Mouse (Mus musculus) retina, adult 2 months (tissue): ENCODE results near the gene Adm2.

Source experiments
- DNase-seq: peaks from one replicate; pipeline ENCODE4 v3.0.0-alpha.2; 2012; ENCODE audit warnings: low read depth, low spot score

Adm2 gene

DNA sequence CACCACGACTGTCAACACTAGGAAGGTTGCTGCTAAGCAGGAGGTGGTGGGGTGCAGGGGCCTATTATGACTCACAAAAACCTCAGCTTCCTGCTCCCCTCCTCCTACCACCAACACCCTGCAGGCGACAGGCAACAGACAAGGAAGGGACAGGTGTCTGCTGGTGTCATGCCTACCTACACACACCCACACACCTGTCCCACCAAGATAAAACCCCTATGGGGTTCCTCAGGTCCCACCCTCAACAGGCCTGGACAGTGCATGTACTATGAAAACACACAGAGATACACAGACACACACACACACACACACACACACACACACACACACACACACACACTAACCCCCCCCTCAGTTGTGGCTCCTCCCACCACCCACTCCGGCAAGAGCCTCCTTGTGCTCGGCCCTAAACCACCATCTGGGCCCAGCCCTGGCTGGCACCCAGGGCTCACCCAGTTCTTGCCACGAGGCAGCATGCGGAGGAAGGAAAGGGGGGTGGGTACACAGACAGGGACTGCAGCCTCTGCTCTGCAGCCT lies 12.5 kb upstream of the Adm2 start:
- DNase-seq: no peak

- DNase-seq: no peak
These were observed 9.2 kb upstream of the Adm2 start for GRCm38 (mm10) chr15:89313359-89313758.

DNA sequence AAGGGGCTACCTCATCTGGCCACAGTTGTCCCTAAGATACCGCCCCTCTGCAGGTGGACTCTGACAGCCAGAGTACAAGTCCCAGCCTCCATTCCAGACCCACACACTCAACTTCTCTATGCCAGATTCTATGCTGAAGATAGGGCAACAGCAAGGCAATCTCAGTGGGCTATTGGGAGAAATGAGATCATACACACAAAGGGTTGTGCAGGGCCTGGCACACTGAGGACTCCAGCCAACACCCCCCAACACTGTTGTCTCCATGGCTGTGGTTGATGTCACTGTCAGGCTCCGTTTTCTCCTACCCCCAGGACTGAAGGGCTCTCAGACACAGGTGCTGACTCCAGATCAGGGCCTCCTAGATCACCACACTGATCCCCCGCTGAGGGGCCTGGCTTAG lies 8.4 kb upstream of the Adm2 start:
- DNase-seq: no peak

DNA sequence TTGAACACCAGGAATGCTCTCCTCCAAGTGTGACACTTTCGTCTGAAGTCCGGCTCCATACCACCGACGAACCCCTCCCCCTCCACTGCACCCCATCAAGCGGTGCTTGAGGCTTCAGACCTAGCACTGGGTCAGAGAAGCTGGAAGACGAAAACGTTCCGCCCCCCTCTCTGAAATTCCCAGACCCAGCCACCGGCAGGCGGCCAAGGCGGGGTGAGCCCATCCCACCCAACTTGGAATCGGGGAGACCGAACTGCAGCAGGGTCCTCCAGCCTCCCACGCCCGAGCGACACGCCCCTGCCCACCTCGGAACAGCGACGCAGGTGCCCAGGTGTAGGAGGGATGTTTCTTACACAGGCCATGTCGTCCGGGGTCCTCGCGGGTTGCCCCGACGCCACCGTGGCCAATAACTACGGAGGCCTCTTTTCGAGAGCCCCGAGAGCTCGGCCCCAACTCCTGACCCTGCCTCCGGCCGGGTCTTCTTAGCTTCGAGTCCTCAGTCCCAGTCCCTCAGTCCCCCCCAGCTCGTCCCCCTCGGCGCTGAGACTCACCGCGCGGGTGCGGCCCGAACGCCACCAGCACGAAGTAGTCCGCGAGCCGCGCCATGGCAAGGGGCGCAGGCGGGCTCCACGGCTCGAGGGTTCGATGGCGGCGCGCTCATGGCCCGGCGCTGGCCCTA lies 7.9 kb upstream of the Adm2 start:
- no peak for DNase-seq

- DNase-seq: peak; percentile 91
These were observed 7.3 kb upstream of the Adm2 start, which contains the start of gene Sbf1 for GRCm38 (mm10) chr15:89315190-89315731. Gene Sbf1, minus strand, starts transcription at chr15:89315311.

GRCm38 (mm10) chr15:89316146-89316545 lies 6.4 kb upstream of the Adm2 start:
- no peak for DNase-seq

- no peak for DNase-seq
These were observed 1.3 kb upstream of the Adm2 start for GRCm38 (mm10) chr15:89321264-89321663.

DNA sequence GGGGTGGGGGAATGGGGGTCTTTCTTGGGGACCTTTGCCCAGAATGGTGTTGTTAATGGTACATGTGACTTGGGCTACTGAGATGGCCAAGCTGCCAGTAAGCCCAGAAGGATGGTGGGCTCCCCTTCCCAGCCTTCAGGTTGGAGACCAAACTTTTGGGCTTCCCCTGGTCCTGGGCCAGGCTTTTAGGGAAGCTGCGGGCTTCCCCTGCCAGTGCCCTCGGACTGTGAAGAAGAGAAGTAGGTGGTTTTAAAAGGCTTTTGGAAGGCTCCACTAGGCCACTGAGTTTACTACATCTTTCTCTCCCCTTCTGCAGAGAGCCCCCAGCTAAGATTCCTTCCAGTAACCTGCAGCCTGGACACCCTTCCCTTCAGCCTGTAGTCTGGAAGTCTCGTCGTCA lies 1.1 kb downstream of the Adm2 start:
- DNase-seq: no peak

DNA sequence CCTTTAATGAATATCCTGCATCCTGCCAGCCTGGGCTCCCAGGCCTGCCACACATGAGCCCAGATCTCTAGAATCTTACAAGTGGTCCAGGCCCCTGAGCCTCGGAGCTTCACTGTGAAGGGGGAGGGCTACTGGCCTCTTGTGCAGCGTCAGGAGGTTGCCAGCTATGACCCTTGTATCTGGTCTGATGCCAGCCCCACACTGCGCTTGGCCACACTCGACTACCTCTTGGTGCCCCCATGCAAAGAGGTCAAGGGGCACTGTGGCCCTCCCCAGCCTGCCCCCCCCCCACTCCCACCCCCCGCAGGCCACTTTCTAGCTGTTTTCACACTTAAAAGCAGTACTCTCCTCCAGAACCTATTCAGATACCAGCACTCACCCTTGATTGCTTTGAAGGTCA lies 3.9 kb downstream of the Adm2 start:
- no peak for DNase-seq

GRCm38 (mm10) chr15:89334271-89334670 lies 11.8 kb downstream of the Adm2 start, which contains the start of gene Miox:
Gene Miox, plus strand, starts transcription at chr15:89334398.
- DNase-seq: no peak

DNA sequence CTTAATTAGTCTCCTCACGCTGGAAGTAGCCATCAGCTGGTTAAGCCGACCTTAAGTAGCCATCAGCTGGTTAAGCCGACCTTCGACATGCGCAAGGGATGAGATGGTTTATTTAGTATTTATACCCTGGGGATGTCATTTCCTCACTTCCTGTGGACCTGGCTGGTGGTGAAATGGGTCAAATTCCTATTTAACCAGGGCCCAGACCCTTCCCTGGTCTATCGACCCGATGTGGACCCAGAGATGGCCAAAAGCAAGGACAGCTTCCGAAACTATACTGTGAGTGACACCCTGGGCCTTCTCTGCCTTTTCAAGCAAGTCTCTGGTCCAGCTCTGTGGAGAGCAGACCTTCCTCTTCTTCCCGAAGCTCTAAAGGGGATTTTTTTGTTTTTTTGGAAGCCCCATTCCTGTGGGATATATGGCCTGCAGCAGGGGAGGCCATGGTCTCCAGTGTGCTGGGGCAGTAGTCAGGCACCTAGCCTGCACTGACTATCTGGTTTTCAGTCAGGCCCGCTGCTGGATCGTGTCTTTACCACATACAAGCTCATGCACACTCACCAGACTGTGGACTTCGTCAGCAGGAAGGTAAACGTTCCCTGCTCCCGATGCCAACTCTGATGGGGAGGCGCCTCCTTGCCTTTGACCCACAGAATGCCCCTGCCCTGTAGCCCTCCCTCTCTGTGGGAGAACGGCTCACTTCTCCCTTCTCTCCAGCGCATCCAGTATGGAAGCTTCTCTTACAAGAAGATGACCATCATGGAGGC lies 12.4 kb downstream of the Adm2 start:
- no peak for DNase-seq

- no peak for DNase-seq
These were observed 13.9 kb downstream of the Adm2 start for GRCm38 (mm10) chr15:89336422-89336821.

DNA sequence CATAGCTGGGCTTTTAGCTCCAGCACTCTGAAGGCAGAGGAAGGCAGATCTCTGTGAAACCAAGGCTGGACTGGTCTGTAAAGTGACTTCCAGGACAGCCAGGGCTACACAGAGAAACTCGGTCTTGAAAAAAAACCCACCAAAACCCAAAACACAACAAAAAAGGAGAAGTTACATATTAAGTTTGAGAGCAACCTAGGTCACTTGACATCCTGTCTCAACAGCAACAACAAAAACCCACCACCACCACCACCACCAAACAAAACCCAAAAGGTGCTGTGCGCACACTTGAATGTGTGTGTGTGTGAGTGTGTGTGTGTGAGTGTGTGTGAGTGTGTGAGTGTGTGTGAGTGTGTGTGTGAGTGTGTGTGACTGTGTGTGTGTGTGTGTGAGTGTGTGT lies 17.2 kb downstream of the Adm2 start:
- no peak for DNase-seq

- no peak for DNase-seq
These were observed 17.6 kb downstream of the Adm2 start for GRCm38 (mm10) chr15:89340136-89340535.

DNA sequence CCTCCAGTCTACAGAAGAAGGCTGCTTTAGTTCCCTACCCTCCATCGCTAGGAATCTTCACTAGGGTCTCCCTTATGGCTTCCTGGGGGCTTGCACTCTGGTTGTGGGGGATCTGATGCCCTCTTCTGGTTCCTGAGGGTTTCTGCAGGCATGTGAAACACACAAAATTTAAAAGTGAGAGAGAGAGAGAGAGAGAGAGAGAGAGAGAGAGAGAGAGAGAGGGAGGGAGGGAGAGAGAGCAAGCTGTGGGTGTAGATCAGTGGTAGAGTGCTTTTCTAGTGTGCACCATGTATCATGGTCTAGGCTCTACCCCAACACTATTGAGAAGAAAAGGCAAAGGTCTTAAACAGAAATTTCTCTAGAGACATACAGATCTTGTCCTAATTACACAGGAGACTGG lies 19.2 kb downstream of the Adm2 start:
- DNase-seq: no peak

GRCm38 (mm10) chr15:89343325-89343724 lies 20.8 kb downstream of the Adm2 start:
- DNase-seq: no peak

- DNase-seq: no peak
These were observed 27.9 kb downstream of the Adm2 start for GRCm38 (mm10) chr15:89350447-89350846.

- no peak for DNase-seq
These were observed 28.8 kb downstream of the Adm2 start for GRCm38 (mm10) chr15:89351302-89351701.

- DNase-seq: no peak
These were observed 29.5 kb downstream of the Adm2 start for GRCm38 (mm10) chr15:89352054-89352453.

DNA sequence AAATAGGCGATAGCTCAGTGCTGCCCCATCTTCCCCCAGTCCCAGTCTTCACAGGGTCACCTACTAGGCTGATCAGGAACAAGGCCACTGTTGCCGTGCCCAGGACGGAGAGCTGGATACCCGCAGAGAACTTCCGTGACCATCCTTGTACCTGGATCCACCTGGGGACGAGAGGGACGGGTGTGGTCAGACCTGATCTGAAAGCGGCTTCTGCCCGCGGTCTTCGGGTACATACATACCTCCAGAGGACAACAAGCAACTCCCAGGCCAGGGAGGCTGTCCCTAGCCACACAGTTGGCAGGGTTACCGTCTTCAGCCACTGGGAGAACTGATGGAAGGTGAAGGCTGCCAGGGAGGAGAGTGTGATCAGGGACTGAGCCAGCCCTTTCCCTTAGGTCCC lies 30.3 kb downstream of the Adm2 start:
- DNase-seq: no peak

- no peak for DNase-seq
These were observed 31.3 kb downstream of the Adm2 start for GRCm38 (mm10) chr15:89353837-89354236.

DNA sequence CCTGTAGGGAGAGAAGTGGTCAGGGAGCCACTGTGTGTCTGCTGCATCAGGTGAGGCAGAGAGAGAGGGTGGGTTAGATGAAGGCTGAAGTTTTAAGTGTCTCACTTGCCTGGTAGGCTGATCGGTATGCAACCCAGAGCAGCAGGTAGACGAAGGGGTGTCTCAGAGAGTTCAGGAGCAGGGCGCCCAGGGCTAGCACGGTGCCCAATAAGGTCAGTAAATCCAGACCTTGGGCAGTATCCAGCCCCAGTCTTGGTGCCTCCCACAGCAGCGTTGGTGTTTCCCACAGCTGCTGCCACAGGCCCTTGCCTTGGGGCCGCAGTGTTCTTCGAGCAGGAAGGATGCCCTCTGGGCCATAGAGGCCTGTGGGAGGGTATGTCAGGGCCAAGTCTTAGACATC lies 31.9 kb downstream of the Adm2 start:
- no peak for DNase-seq
